Mouse (Mus musculus): ENCODE results near the gene Dlk1. TPM values are rescaled to one million over a fixed set of nuclear protein-coding genes. Genes with fewer than 3 reads are reported as not detected.

The Dlk1 gene
- polyA plus RNA-seq, 1 experiment, result 2.2 TPM

DNA sequence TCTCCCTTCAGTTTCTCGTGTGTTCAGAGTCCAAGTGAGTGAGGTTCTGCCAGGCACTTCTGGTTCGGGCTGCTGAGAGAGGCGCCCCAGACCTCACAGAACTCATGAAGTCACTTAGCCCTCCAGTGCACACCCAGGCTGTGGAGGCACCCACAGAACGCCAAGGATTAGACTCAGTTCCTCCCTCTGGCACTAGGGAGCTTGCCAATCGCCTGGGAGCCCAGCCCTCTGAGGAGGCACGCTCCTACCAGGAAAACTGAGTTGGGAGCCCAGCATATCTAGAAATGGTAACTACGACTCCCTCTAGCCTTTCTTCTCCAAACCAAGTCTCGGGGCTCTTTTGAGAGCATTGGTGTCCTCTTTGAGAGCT lies 40.6 kb upstream of the Dlk1 start:
- H3K27ac ChIP-seq (ENCODE audit: control insufficient read depth, insufficient read depth, low read length), result no peak overlapping the region
- WGBS, result 82% methylated on average over 8 of the region's 8 CpGs
- no peaks in the 10 kb centered on the region for H3K36me3 ChIP-seq (ENCODE audit: control insufficient read depth, insufficient read depth, low read length)

GRCm38 (mm10) chr12:109412675-109413074 lies 39.9 kb upstream of the Dlk1 start:
- H3K27me3 ChIP-seq (ENCODE audit: control insufficient read depth, insufficient read depth, low read length), result no peaks in the 10 kb centered on the region
- no peak for DNase-seq
- WGBS, result 72% methylated on average over 5 of the region's 5 CpGs
- H3K4me1 ChIP-seq (replicated peaks; ENCODE audit: control insufficient read depth, insufficient read depth, low read length), result no peaks in the 10 kb centered on the region
- TF ChIP-seq POLR2A (IDR thresholded peaks at IDR 0.05; ENCODE audit: control insufficient read depth, extremely low read depth, insufficient read depth, low read length, poor library complexity) (no peak), CTCF (IDR thresholded peaks at IDR 0.05; ENCODE audit: borderline replicate concordance, control insufficient read depth, extremely low read depth, insufficient read depth, low read length, poor library complexity) (no peak)
- H3K4me3 ChIP-seq (ENCODE audit: control insufficient read depth, insufficient read depth, low read length), result no peak overlapping the region
- H3K36me3 ChIP-seq (ENCODE audit: control insufficient read depth, insufficient read depth, low read length), result no peaks in the 10 kb centered on the region
- H3K27ac ChIP-seq (ENCODE audit: control insufficient read depth, insufficient read depth, low read length), result no peak overlapping the region

More for the DNA sequence above, 40.6 kb upstream of the Dlk1 start:
- Histone ChIP-seq H3K4me1 (replicated peaks; ENCODE audit: control insufficient read depth, insufficient read depth, low read length) (no peaks in the 10 kb centered on the region), H3K4me3 (ENCODE audit: control insufficient read depth, insufficient read depth, low read length) (no peak overlapping the region), H3K27me3 (ENCODE audit: control insufficient read depth, insufficient read depth, low read length) (no peaks in the 10 kb centered on the region)
- TF ChIP-seq POLR2A (IDR thresholded peaks at IDR 0.05; ENCODE audit: control insufficient read depth, extremely low read depth, insufficient read depth, low read length, poor library complexity) (no peak), CTCF (IDR thresholded peaks at IDR 0.05; ENCODE audit: borderline replicate concordance, control insufficient read depth, extremely low read depth, insufficient read depth, low read length, poor library complexity) (no peak)
- DNase-seq, result no peak

DNA sequence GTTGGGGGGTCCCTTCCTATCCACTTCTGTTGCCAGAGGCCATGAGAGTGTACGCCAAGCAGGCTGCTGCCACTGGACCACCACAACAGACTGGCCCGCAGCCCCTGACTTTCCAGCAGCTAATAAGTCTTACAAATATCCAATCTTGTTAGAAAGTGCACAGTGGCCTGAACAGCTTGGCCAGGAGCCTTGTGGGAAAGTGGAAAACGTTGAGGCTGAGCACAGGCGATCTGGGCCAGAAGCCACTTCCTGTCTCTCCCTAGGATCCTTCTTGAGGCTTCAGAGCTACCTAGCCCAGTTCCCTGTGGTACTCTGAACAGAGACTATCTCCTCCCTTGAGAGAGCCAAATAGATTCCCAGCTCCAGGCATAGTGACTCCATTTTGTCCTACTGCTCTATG lies 39.3 kb upstream of the Dlk1 start:
- Histone ChIP-seq H3K4me1 (replicated peaks; ENCODE audit: control insufficient read depth, insufficient read depth, low read length) (no peaks in the 10 kb centered on the region), H3K27ac (ENCODE audit: control insufficient read depth, insufficient read depth, low read length) (no peak overlapping the region), H3K36me3 (ENCODE audit: control insufficient read depth, insufficient read depth, low read length) (no peaks in the 10 kb centered on the region), H3K4me3 (ENCODE audit: control insufficient read depth, insufficient read depth, low read length) (no peak overlapping the region), H3K27me3 (ENCODE audit: control insufficient read depth, insufficient read depth, low read length) (no peaks in the 10 kb centered on the region)
- no peak for DNase-seq
- WGBS, result 48% methylated on average over 4 of the region's 4 CpGs
- TF ChIP-seq CTCF (IDR thresholded peaks at IDR 0.05; ENCODE audit: borderline replicate concordance, control insufficient read depth, extremely low read depth, insufficient read depth, low read length, poor library complexity), result no peak
- no peak for TF ChIP-seq POLR2A (IDR thresholded peaks at IDR 0.05; ENCODE audit: control insufficient read depth, extremely low read depth, insufficient read depth, low read length, poor library complexity)

GRCm38 (mm10) chr12:109416681-109417080 lies 35.9 kb upstream of the Dlk1 start:
- no peak overlapping the region for H3K4me3 ChIP-seq (ENCODE audit: control insufficient read depth, insufficient read depth, low read length)
- WGBS, result 90% methylated on average over 5 of the region's 5 CpGs
- no peaks in the 10 kb centered on the region for H3K36me3 ChIP-seq (ENCODE audit: control insufficient read depth, insufficient read depth, low read length)
- H3K4me1 ChIP-seq (replicated peaks; ENCODE audit: control insufficient read depth, insufficient read depth, low read length), result no peaks in the 10 kb centered on the region
- DNase-seq, result no peak
- no peaks in the 10 kb centered on the region for H3K27me3 ChIP-seq (ENCODE audit: control insufficient read depth, insufficient read depth, low read length)
- TF ChIP-seq CTCF (IDR thresholded peaks at IDR 0.05; ENCODE audit: borderline replicate concordance, control insufficient read depth, extremely low read depth, insufficient read depth, low read length, poor library complexity) (no peak), POLR2A (IDR thresholded peaks at IDR 0.05; ENCODE audit: control insufficient read depth, extremely low read depth, insufficient read depth, low read length, poor library complexity) (no peak)
- H3K27ac ChIP-seq (ENCODE audit: control insufficient read depth, insufficient read depth, low read length), result no peak overlapping the region

DNA sequence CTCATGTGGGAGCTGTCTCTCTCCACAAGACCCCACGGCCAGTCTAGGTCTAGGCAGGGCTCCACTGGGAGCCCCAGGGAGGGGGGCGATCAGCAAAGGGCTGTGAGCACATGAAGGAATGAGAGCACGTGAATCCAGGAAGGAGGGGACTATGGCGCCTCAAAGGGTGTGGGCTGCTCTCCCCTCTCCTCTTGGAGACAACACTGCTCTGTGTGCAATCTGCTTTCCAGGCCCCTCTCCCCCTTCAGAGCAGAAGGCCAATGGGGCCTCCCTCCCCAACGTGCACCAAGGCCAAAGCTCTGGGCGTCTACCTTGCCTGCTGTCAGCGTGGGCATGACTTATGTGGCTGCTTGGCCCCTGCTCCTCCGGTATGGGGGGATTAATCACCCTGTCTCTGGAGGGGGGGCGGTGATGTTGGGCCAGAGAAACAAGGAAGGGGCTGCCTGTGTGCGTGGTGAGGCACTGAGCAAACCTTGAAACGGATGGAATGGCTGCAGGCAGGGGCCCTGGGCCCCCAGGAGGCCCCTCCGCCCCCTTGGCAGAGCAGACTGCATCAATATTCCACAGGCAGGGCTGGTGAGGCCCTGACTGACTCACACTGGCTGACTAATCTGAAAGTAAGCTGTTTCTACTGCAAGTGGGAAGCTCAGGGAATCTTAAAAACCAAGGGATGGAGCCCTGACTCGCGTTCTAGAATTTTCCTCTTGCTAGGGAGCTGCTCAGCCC lies 35.0 kb upstream of the Dlk1 start:
- Histone ChIP-seq H3K4me1 (replicated peaks; ENCODE audit: control insufficient read depth, insufficient read depth, low read length) (no peaks in the 10 kb centered on the region), H3K27ac (ENCODE audit: control insufficient read depth, insufficient read depth, low read length) (no peak overlapping the region), H3K4me3 (ENCODE audit: control insufficient read depth, insufficient read depth, low read length) (no peak overlapping the region), H3K36me3 (ENCODE audit: control insufficient read depth, insufficient read depth, low read length) (no peaks in the 10 kb centered on the region), H3K27me3 (ENCODE audit: control insufficient read depth, insufficient read depth, low read length) (no peaks in the 10 kb centered on the region)
- WGBS, result 59% methylated on average over 14 of the region's 14 CpGs
- TF ChIP-seq POLR2A (IDR thresholded peaks at IDR 0.05; ENCODE audit: control insufficient read depth, extremely low read depth, insufficient read depth, low read length, poor library complexity), result no peak
- no peak for TF ChIP-seq CTCF (IDR thresholded peaks at IDR 0.05; ENCODE audit: borderline replicate concordance, control insufficient read depth, extremely low read depth, insufficient read depth, low read length, poor library complexity)
- DNase-seq, result no peak

DNA sequence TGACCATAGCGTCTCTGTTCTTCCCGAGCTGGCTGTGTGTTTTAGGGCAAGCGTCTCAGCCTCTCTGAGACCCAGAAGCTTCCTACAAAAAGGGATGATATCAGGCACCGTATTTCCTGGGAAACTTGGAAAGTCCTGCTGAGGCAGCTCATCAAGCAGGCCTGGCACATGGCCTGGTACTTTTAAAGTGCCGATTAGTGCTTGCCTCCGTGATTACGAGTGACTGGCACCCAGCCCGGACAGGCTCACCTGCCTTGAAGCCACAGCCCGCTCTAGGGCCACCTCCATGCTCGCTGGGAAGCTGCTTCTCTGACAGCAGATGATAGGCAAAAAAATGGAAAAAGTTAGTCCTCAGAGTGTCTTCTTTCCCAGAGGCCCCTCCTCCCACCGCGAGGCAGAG lies 32.6 kb upstream of the Dlk1 start:
- Histone ChIP-seq H3K27me3 (ENCODE audit: control insufficient read depth, insufficient read depth, low read length) (no peaks in the 10 kb centered on the region), H3K4me3 (ENCODE audit: control insufficient read depth, insufficient read depth, low read length) (no peak overlapping the region), H3K36me3 (ENCODE audit: control insufficient read depth, insufficient read depth, low read length) (no peaks in the 10 kb centered on the region), H3K4me1 (replicated peaks; ENCODE audit: control insufficient read depth, insufficient read depth, low read length) (no peaks in the 10 kb centered on the region), H3K27ac (ENCODE audit: control insufficient read depth, insufficient read depth, low read length) (no peak overlapping the region)
- TF ChIP-seq CTCF (IDR thresholded peaks at IDR 0.05; ENCODE audit: borderline replicate concordance, control insufficient read depth, extremely low read depth, insufficient read depth, low read length, poor library complexity) (no peak), POLR2A (IDR thresholded peaks at IDR 0.05; ENCODE audit: control insufficient read depth, extremely low read depth, insufficient read depth, low read length, poor library complexity) (no peak)
- WGBS, result 91% methylated on average over 12 of the region's 12 CpGs
- DNase-seq, result no peak

DNA sequence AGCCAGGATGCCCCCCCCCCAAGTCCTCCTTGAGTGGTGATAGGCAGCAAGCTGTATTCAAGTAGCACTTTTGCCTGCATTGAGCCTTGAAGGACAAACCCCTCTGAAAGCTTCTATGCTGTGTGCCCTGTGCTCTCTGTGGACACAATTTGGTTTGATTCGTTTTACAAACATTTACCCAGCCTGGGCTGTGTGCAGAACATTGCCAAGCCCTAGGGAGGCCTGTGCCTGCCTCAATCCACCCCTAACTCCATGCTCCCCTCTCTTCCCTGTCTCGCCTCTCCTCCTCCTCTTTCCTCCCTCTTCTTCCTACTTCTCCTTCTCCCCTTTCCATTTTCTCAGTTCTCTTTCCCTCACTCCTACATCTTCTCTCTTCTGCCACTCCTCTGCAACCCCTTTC lies 29.5 kb upstream of the Dlk1 start:
- 66% methylated on average over 2 of the region's 2 CpGs for WGBS
- no peaks in the 10 kb centered on the region for H3K4me1 ChIP-seq (replicated peaks; ENCODE audit: control insufficient read depth, insufficient read depth, low read length)
- DNase-seq, result no peak
- no peaks in the 10 kb centered on the region for H3K27me3 ChIP-seq (ENCODE audit: control insufficient read depth, insufficient read depth, low read length)
- no peak overlapping the region for H3K4me3 ChIP-seq (ENCODE audit: control insufficient read depth, insufficient read depth, low read length)
- no peaks in the 10 kb centered on the region for H3K36me3 ChIP-seq (ENCODE audit: control insufficient read depth, insufficient read depth, low read length)
- TF ChIP-seq CTCF (IDR thresholded peaks at IDR 0.05; ENCODE audit: borderline replicate concordance, control insufficient read depth, extremely low read depth, insufficient read depth, low read length, poor library complexity), result no peak
- no peak for TF ChIP-seq POLR2A (IDR thresholded peaks at IDR 0.05; ENCODE audit: control insufficient read depth, extremely low read depth, insufficient read depth, low read length, poor library complexity)
- no peak overlapping the region for H3K27ac ChIP-seq (ENCODE audit: control insufficient read depth, insufficient read depth, low read length)

Measured in thymus, adult 2 months (tissue).